Comparison of ENCODE assay signal across 30 mouse cellular contexts in genomic region chr7:4419681-4420080, GRCm38 (mm10). TPM values are rescaled to one million over a fixed set of nuclear protein-coding genes. Genes with fewer than 3 reads are reported as not detected.
"Had no signal": no experiment of that assay in that cellular context is flagged by ENCODE, and none has a peak within 500 bp of the region (broad histone marks: within the 10 kb centered on the region; RNA-seq: fewer than 3 reads in every experiment).

No protein-coding gene starts in this region.

- H3K9ac ChIP-seq: heart, embryonic 13.5 days; heart, embryonic 15.5 days; hindbrain, embryonic 13.5 days; intestine, embryonic 15.5 days; limb, embryonic 12.5 days; liver, embryonic 13.5 days had no signal

- H3K27ac ChIP-seq: heart, embryonic 13.5 days; heart, embryonic 15.5 days; hindbrain, embryonic 13.5 days; intestine, embryonic 15.5 days; layer of hippocampus, adult 2 months; left cerebral cortex, adult 2 months; limb, embryonic 12.5 days; liver, embryonic 13.5 days had no signal

- H3K27me3 ChIP-seq: heart, embryonic 13.5 days; heart, embryonic 15.5 days; hindbrain, embryonic 13.5 days; intestine, embryonic 15.5 days; limb, embryonic 12.5 days; liver, embryonic 13.5 days had no signal

- H3K9me3 ChIP-seq: heart, embryonic 13.5 days; heart, embryonic 15.5 days; hindbrain, embryonic 13.5 days; intestine, embryonic 15.5 days; limb, embryonic 12.5 days; liver, embryonic 13.5 days had no signal

- H3K4me3 ChIP-seq: heart, embryonic 13.5 days; heart, embryonic 15.5 days; hindbrain, embryonic 13.5 days; intestine, embryonic 15.5 days; layer of hippocampus, adult 2 months; left cerebral cortex, adult 2 months; limb, embryonic 12.5 days; liver, embryonic 13.5 days had no signal

- ATAC-seq: hindbrain, embryonic 16.5 days; inflammation-experienced regulatory T-cells, adult 6 months; intestine, embryonic 15.5 days; intestine, postnatal 0 days had no signal

- H3K4me1 ChIP-seq: heart, embryonic 13.5 days; heart, embryonic 15.5 days; hindbrain, embryonic 13.5 days; intestine, embryonic 15.5 days; limb, embryonic 12.5 days; liver, embryonic 13.5 days had no signal

- DNase-seq: gastrocnemius, postnatal 14 days; gastrocnemius, postnatal 36 days; heart, adult 18-20 months; heart, postnatal 14 days; heart, postnatal 36 days; kidney, adult 18-20 months; kidney, adult 8-10 months; kidney, postnatal 10 days; kidney, postnatal 25 days; kidney, postnatal 4 days; liver; liver, embryonic 13.5 days had no signal

- H3K4me2 ChIP-seq: heart, embryonic 13.5 days; heart, embryonic 15.5 days; hindbrain, embryonic 13.5 days; intestine, embryonic 15.5 days; limb, embryonic 12.5 days; liver, embryonic 11.5 days; liver, embryonic 13.5 days had no signal

- H3K36me3 ChIP-seq: liver, embryonic 13.5 days had no signal

RNA-seq across cellular contexts. Expression of gene Gp6, which starts 22.1 kb away (rescaled TPM):
- total RNA-seq: gastrocnemius, adult 18-20 months; gastrocnemius, postnatal 36 days; hematopoietic stem cell, adult 5-6 weeks; layer of hippocampus, adult 2 months; layer of hippocampus, postnatal 25 days; left cerebral cortex, postnatal 36 days had no signal
- polyA plus RNA-seq: gonadal fat pad, adult 2 months; heart, postnatal 0 days; inflammation-experienced regulatory T-cells, adult 6 months; intestine, postnatal 0 days; kidney, embryonic 16.5 days had no signal
